Mouse (Mus musculus) forebrain, embryonic 12.5 days (tissue): ENCODE data around the gene Gchfr. TPM values are rescaled to one million over a fixed set of nuclear protein-coding genes. Genes with fewer than 3 reads are reported as not detected.
A peak's percentile ranks its signal among the peaks of the same experiment; 100 is the strongest.

ENCODE experiments used
- ATAC-seq: fragments of 200-750 bp; cut with Nextera tagmentation; 2 replicates; pipeline ENCODE4 v1.8.0; 2017; ENCODE audit warnings: moderate TSS enrichment; ENCODE audit not compliant: low FRiP score
- H3K27ac ChIP-seq: fragments of 300-500 bp; sonication (generic); 2 replicates; pipeline ENCODE4 v1.5.1; 2016; ENCODE audit warnings: mild to moderate bottlenecking
- H3K27me3 ChIP-seq: fragments of 300-500 bp; sonication (generic); 2 replicates; pipeline ENCODE4 v1.6.1; 2016; ENCODE audit warnings: mild to moderate bottlenecking
- H3K36me3 ChIP-seq: fragments of 300-500 bp; sonication (generic); replicated peaks from 2 replicates; pipeline ENCODE4 v1.6.1; 2016; ENCODE audit warnings: mild to moderate bottlenecking
- H3K4me1 ChIP-seq: fragments of 300-500 bp; sonication (generic); 2 replicates; pipeline ENCODE4 v1.6.1; 2016
- H3K4me2 ChIP-seq: fragments of 300-500 bp; sonication (generic); 2 replicates; pipeline ENCODE4 v1.6.1; 2016; ENCODE audit warnings: mild to moderate bottlenecking, moderate library complexity
- H3K4me3 ChIP-seq: fragments of 300-500 bp; sonication (generic); replicated peaks from 2 replicates; pipeline ENCODE4 v1.5.1; 2016; ENCODE audit warnings: mild to moderate bottlenecking
- H3K9ac ChIP-seq: fragments of 300-500 bp; sonication (generic); 2 replicates; pipeline ENCODE4 v1.6.1; 2016; ENCODE audit warnings: mild to moderate bottlenecking
- H3K9me3 ChIP-seq: fragments of 300-500 bp; sonication (generic); 2 replicates; pipeline ENCODE4 v1.6.1; 2016
- WGBS: fragments of 180-500 bp; shearing (Covaris S2); methylation state at CpG from one replicate; pipeline ENCODE4 v1.1.7; 2016; 5-methylcytosine and 5-hydroxymethylcytosine counted together
- polyA plus RNA-seq: library from polyadenylated mRNA; unstranded; fragments of >200 nt; fragmentation: Nextera tagmentation; extraction: Ambion mirVana; gene quantifications from 2 replicates; pipeline ENCODE4 v1.2.1, GENCODE M21; 2016

Gene Gchfr
- polyA plus RNA-seq, 1 experiment from 2014 or later = 2.2 TPM

GRCm38 (mm10) chr2:119175614-119176013 lies 8.0 kb downstream of the Gchfr start:
- no peak overlapping the region for H3K4me3 ChIP-seq
- H3K9me3 ChIP-seq = no peaks in the 10 kb centered on the region
- peaks cover 34% of the 10 kb centered on the region for H3K36me3 ChIP-seq
- ATAC-seq = no peak
- no peak overlapping the region for H3K4me2 ChIP-seq
- no peak overlapping the region for H3K27ac ChIP-seq
- 75% methylated on average over 6 of the region's 6 CpGs for WGBS
- H3K4me1 ChIP-seq = peaks cover 31% of the 10 kb centered on the region
- no peak overlapping the region for H3K9ac ChIP-seq
- H3K27me3 ChIP-seq = no peaks in the 10 kb centered on the region

- H3K27ac ChIP-seq = no peak overlapping the region
- WGBS = 59% methylated on average over 3 of the region's 3 CpGs
- H3K9ac ChIP-seq = no peak overlapping the region
- no peaks in the 10 kb centered on the region for H3K9me3 ChIP-seq
- H3K36me3 ChIP-seq = peaks cover 38% of the 10 kb centered on the region
- no peak overlapping the region for H3K4me3 ChIP-seq
- H3K4me1 ChIP-seq = peaks cover 31% of the 10 kb centered on the region
- no peak for ATAC-seq
- H3K27me3 ChIP-seq = no peaks in the 10 kb centered on the region
- H3K4me2 ChIP-seq = no peak overlapping the region
Observed at GRCm38 (mm10) chr2:119176761-119177160, 9.2 kb downstream of the Gchfr start.

- H3K27me3 ChIP-seq = no peaks in the 10 kb centered on the region
- no peak overlapping the region for H3K4me3 ChIP-seq
- H3K9me3 ChIP-seq = no peaks in the 10 kb centered on the region
- 90% methylated on average over 5 of the region's 5 CpGs for WGBS
- H3K27ac ChIP-seq = no peak overlapping the region
- no peak for ATAC-seq
- no peak overlapping the region for H3K9ac ChIP-seq
- H3K4me2 ChIP-seq = no peak overlapping the region
- peaks cover 38% of the 10 kb centered on the region for H3K36me3 ChIP-seq
- H3K4me1 ChIP-seq = peaks cover 25% of the 10 kb centered on the region
Observed at GRCm38 (mm10) chr2:119177384-119177939, 9.9 kb downstream of the Gchfr start.

- Histone ChIP-seq H3K4me3 (no peak overlapping the region), H3K36me3 (peaks cover 58% of the 10 kb centered on the region), H3K4me2 (no peak overlapping the region), H3K4me1 (no peaks in the 10 kb centered on the region), H3K27me3 (no peaks in the 10 kb centered on the region), H3K9ac (no peak overlapping the region), H3K9me3 (no peaks in the 10 kb centered on the region), H3K27ac (no peak overlapping the region)
- ATAC-seq = no peak
- WGBS = 84% methylated on average over 7 of the region's 7 CpGs
Observed at GRCm38 (mm10) chr2:119182914-119183313, 15.3 kb downstream of the Gchfr start.

GRCm38 (mm10) chr2:119189029-119189710 lies 21.6 kb downstream of the Gchfr start:
- Histone ChIP-seq H3K4me2 (peak overlapping the region; percentile 59), H3K4me3 (peak overlapping the region; percentile 25), H3K9ac (no peak overlapping the region), H3K36me3 (peaks cover 18% of the 10 kb centered on the region), H3K4me1 (peaks cover 5% of the 10 kb centered on the region; the same call in 1 of the 2 replicates), H3K9me3 (no peaks in the 10 kb centered on the region), H3K27me3 (no peaks in the 10 kb centered on the region), H3K27ac (no peak overlapping the region)
- WGBS = 6% methylated on average over 15 of the region's 15 CpGs
- ATAC-seq = peak; percentile 84

GRCm38 (mm10) chr2:119190969-119191368 lies 23.4 kb downstream of the Gchfr start:
- Histone ChIP-seq H3K9me3 (no peaks in the 10 kb centered on the region), H3K27ac (no peak overlapping the region), H3K4me3 (no peak overlapping the region), H3K36me3 (peaks cover 3% of the 10 kb centered on the region), H3K27me3 (no peaks in the 10 kb centered on the region), H3K9ac (no peak overlapping the region), H3K4me2 (no peak overlapping the region), H3K4me1 (peaks cover 5% of the 10 kb centered on the region; the same call in 1 of the 2 replicates)
- ATAC-seq = no peak
- WGBS = 88% methylated on average over 5 of the region's 5 CpGs

GRCm38 (mm10) chr2:119194140-119194539 lies 26.6 kb downstream of the Gchfr start:
- Histone ChIP-seq H3K36me3 (no peaks in the 10 kb centered on the region), H3K27ac (no peak overlapping the region), H3K27me3 (no peaks in the 10 kb centered on the region), H3K4me1 (peaks cover 13% of the 10 kb centered on the region; the same call in 1 of the 2 replicates), H3K9me3 (no peaks in the 10 kb centered on the region), H3K9ac (no peak overlapping the region), H3K4me2 (no peak overlapping the region), H3K4me3 (no peak overlapping the region)
- 91% methylated on average over 5 of the region's 5 CpGs for WGBS
- no peak for ATAC-seq

GRCm38 (mm10) chr2:119196316-119197108 lies 28.9 kb downstream of the Gchfr start:
- no peak overlapping the region for H3K4me3 ChIP-seq
- no peaks in the 10 kb centered on the region for H3K36me3 ChIP-seq
- H3K27ac ChIP-seq = no peak overlapping the region
- no peaks in the 10 kb centered on the region for H3K27me3 ChIP-seq
- no peak overlapping the region for H3K9ac ChIP-seq
- H3K4me2 ChIP-seq = no peak overlapping the region
- no peaks in the 10 kb centered on the region for H3K9me3 ChIP-seq
- H3K4me1 ChIP-seq = peaks cover 12% of the 10 kb centered on the region; the same call in 1 of the 2 replicates
- ATAC-seq = no peak
- 23% methylated on average over 4 of the region's 4 CpGs for WGBS

GRCm38 (mm10) chr2:119197493-119197892 lies 29.9 kb downstream of the Gchfr start:
- Histone ChIP-seq H3K9me3 (no peaks in the 10 kb centered on the region), H3K27ac (no peak overlapping the region), H3K27me3 (no peaks in the 10 kb centered on the region), H3K36me3 (no peaks in the 10 kb centered on the region), H3K9ac (no peak overlapping the region), H3K4me1 (peaks cover 12% of the 10 kb centered on the region; the same call in 1 of the 2 replicates), H3K4me2 (no peak overlapping the region), H3K4me3 (no peak overlapping the region)
- ATAC-seq = no peak
- WGBS = 97% methylated on average over 1 of the region's 1 CpGs

- Histone ChIP-seq H3K4me1 (peaks cover 17% of the 10 kb centered on the region), H3K4me3 (no peak overlapping the region), H3K9me3 (no peaks in the 10 kb centered on the region), H3K27ac (no peak overlapping the region), H3K4me2 (no peak overlapping the region), H3K9ac (no peak overlapping the region; the same call in 1 of the 2 replicates), H3K36me3 (no peaks in the 10 kb centered on the region), H3K27me3 (no peaks in the 10 kb centered on the region)
- ATAC-seq = no peak
- 14% methylated on average over 1 of the region's 1 CpGs for WGBS
Observed at GRCm38 (mm10) chr2:119198049-119198448, 30.5 kb downstream of the Gchfr start.

- Histone ChIP-seq H3K36me3 (no peaks in the 10 kb centered on the region), H3K4me3 (no peak overlapping the region), H3K9ac (no peak overlapping the region), H3K4me1 (peaks cover 24% of the 10 kb centered on the region), H3K27me3 (no peaks in the 10 kb centered on the region), H3K27ac (no peak overlapping the region), H3K4me2 (no peak overlapping the region), H3K9me3 (no peaks in the 10 kb centered on the region)
- 49% methylated on average over 3 of the region's 3 CpGs for WGBS
- no peak for ATAC-seq
Observed at GRCm38 (mm10) chr2:119198934-119199333, 31.4 kb downstream of the Gchfr start.

- Histone ChIP-seq H3K4me1 (peaks cover 28% of the 10 kb centered on the region), H3K27me3 (no peaks in the 10 kb centered on the region), H3K9ac (no peak overlapping the region), H3K4me3 (no peak overlapping the region), H3K4me2 (no peak overlapping the region), H3K9me3 (no peaks in the 10 kb centered on the region), H3K36me3 (no peaks in the 10 kb centered on the region), H3K27ac (no peak overlapping the region)
- WGBS = 69% methylated on average over 5 of the region's 5 CpGs
- ATAC-seq = no peak
Observed at GRCm38 (mm10) chr2:119202914-119203453, 35.4 kb downstream of the Gchfr start.
